Mouse (Mus musculus) heart, adult 9 months (tissue): ENCODE results near the gene Gm21170.
"Not testable (repeated sequence)": the region's sequence is repeated elsewhere in the genome, so short reads cannot be mapped to it uniquely, and the experiment has no call there.

Experiments
- DNase-seq, 2 experiments: peaks; one replicate each; pipeline ENCODE4 v3.0.0; 2022; ENCODE audit warnings: low spot score in 2 of 2

The Gm21170 gene

DNA sequence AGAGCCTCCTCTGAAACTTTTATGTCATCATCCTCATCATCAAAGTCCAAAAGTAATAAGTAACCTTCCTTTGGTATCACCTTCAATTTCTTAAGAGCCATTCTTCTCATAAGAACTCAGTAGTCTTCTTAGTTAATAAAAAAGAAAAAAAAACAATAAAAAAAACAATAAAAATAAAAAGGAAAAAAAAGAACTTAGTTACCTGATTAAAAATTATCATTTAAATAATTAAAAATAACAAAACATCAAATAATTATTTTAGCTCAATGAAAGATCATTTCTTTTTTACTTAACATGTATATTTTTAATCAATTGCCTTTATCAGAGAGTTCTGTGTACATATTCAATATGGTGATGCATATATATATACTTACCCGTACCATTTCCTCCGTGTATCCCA is at the start of gene Gm21170:
Gm21170 (minus strand) TSS at position 101 of the 400 bp plus-strand sequence.
- not testable (repeated sequence) for DNase-seq
